Mouse (Mus musculus): ENCODE data around the gene Skint8.

DNA sequence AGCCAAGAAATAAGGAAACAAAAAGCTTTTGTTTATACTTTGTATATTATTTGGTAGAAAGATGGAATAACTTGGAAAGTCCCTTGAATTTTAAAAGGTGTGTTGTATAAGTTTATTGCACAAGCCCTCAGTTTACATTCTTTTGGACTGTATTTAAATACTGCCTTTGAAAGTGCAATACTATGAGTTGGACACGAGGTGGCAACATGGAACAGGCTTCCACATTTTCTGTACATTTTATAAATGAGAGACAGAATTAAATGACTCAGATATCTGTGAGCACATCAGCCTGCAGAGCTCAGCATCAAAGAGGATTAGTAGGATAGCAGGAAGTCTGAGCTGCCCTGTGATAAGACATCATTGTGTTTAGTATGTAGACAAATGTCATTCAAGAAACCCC lies 42.1 kb downstream of the Skint8 start:
- TF ChIP-seq POLR2A (IDR thresholded peaks at IDR 0.05; ENCODE audit: borderline replicate concordance, low read depth, low read length): no peak
- no peak for TF ChIP-seq CTCF (IDR thresholded peaks at IDR 0.05; ENCODE audit: low read depth, low read length)

Measured in bone marrow macrophage, adult 2 months (primary cell).